Mouse (Mus musculus) forebrain, postnatal 0 days (tissue): ENCODE measurements around the gene Ifih1. TPM values are rescaled to one million over a fixed set of nuclear protein-coding genes. Genes with fewer than 3 reads are reported as not detected.

Experiments
- ATAC-seq: fragments of 200-750 bp; cut with Nextera tagmentation; 2 replicates; pipeline ENCODE4 v1.8.0; 2017; ENCODE audit warnings: mild to moderate bottlenecking, moderate library complexity
- DNase-seq: peaks from one replicate; pipeline ENCODE4 v3.0.0-alpha.2; 2015
- H3K27ac ChIP-seq: fragments of 300-500 bp; sonication (generic); 2 replicates; pipeline ENCODE4 v1.5.1; 2014; ENCODE audit warnings: low read depth, mild to moderate bottlenecking, antibody characterized with exemption, low read length, moderate library complexity, mixed read lengths
- H3K27me3 ChIP-seq: fragments of 300-500 bp; sonication (generic); 2 replicates; pipeline ENCODE4 v1.6.1; 2014; ENCODE audit warnings: mild to moderate bottlenecking, low read length, mixed read lengths; ENCODE audit not compliant: insufficient read depth
- H3K36me3 ChIP-seq: fragments of 300-500 bp; sonication (generic); 2 replicates; pipeline ENCODE4 v1.6.1; 2014; ENCODE audit warnings: mild to moderate bottlenecking, moderate library complexity; ENCODE audit not compliant: insufficient read depth
- H3K4me1 ChIP-seq: fragments of 300-500 bp; sonication (generic); 2 replicates; pipeline ENCODE4 v1.6.1; 2014; ENCODE audit warnings: antibody characterized with exemption; ENCODE audit not compliant: insufficient read depth
- H3K4me2 ChIP-seq: fragments of 300-500 bp; sonication (generic); 2 replicates; pipeline ENCODE4 v1.6.1; 2014; ENCODE audit warnings: low read depth, mild to moderate bottlenecking, moderate library complexity
- H3K4me3 ChIP-seq: fragments of 300-500 bp; sonication (generic); 2 replicates; pipeline ENCODE4 v1.5.1; 2014; ENCODE audit warnings: low read depth, low read length, mixed read lengths
- H3K9ac ChIP-seq: fragments of 300-500 bp; sonication (generic); 2 replicates; pipeline ENCODE4 v1.6.1; 2014; ENCODE audit warnings: mild to moderate bottlenecking
- H3K9me3 ChIP-seq: fragments of 300-500 bp; sonication (generic); 2 replicates; pipeline ENCODE4 v1.6.1; 2016; ENCODE audit warnings: low read length
- CTCF ChIP-seq: sonication (generic); IDR thresholded peaks from 2 replicates; pipeline ENCODE4 v1.5.1; 2016; ENCODE audit warnings: antibody characterized with exemption, control low read depth, low read depth
- WGBS: fragments of 180-500 bp; shearing (Covaris S2); extraction: QIAGEN DNeasy Blood & Tissue Kit; methylation state at CpG from one replicate; pipeline ENCODE4 v1.1.7; 2014; 5-methylcytosine and 5-hydroxymethylcytosine counted together
- polyA plus RNA-seq: library from polyadenylated mRNA; unstranded; fragments of >200 nt; fragmentation: Nextera tagmentation; extraction: Ambion mirVana; gene quantifications from 2 replicates; pipeline ENCODE4 v1.2.1, GENCODE M21; 2015
- total RNA-seq: library from RNA; depleted of rRNA; stranded (reverse); fragments of >200 nt; gene quantifications from 2 replicates; pipeline ENCODE4 v1.2.3, GENCODE M21; 2014

Ifih1 gene
- total and polyA plus RNA-seq, 2 experiments from 2014 or later, result 1.7 to 2.9 TPM

- no peak for ATAC-seq
- Histone ChIP-seq H3K4me2 (no peak overlapping the region), H3K36me3 (no peaks in the 10 kb centered on the region), H3K9ac (no peak overlapping the region), H3K27ac (no peak overlapping the region), H3K9me3 (no peaks in the 10 kb centered on the region), H3K4me1 (no peaks in the 10 kb centered on the region), H3K4me3 (no peak overlapping the region), H3K27me3 (no peaks in the 10 kb centered on the region)
- no peak for DNase-seq
- TF ChIP-seq CTCF, result no peak
- 90% methylated on average over 5 of the region's 5 CpGs for WGBS
Measured at GRCm38 (mm10) chr2:62585769-62586168, 60.3 kb downstream of the Ifih1 start.

- H3K27me3 ChIP-seq, result no peaks in the 10 kb centered on the region
- no peak overlapping the region for H3K9ac ChIP-seq
- H3K9me3 ChIP-seq, result no peaks in the 10 kb centered on the region
- no peaks in the 10 kb centered on the region for H3K4me1 ChIP-seq
- TF ChIP-seq CTCF, result no peak
- H3K4me3 ChIP-seq, result no peak overlapping the region
- no peak for DNase-seq
- H3K27ac ChIP-seq, result no peak overlapping the region
- H3K4me2 ChIP-seq, result no peak overlapping the region
- ATAC-seq, result no peak
- 75% methylated on average over 3 of the region's 3 CpGs for WGBS
- no peaks in the 10 kb centered on the region for H3K36me3 ChIP-seq
Measured at GRCm38 (mm10) chr2:62574962-62575361, 71.1 kb downstream of the Ifih1 start.

- ATAC-seq (no peak), DNase-seq (no peak)
- no peak for TF ChIP-seq CTCF
- Histone ChIP-seq H3K4me1 (no peaks in the 10 kb centered on the region), H3K36me3 (no peaks in the 10 kb centered on the region), H3K4me3 (no peak overlapping the region), H3K27ac (no peak overlapping the region), H3K9me3 (no peaks in the 10 kb centered on the region), H3K9ac (no peak overlapping the region), H3K27me3 (no peaks in the 10 kb centered on the region), H3K4me2 (no peak overlapping the region)
- WGBS, result 69% methylated on average over 7 of the region's 7 CpGs
Measured at GRCm38 (mm10) chr2:62574250-62574649, 71.8 kb downstream of the Ifih1 start.

GRCm38 (mm10) chr2:62573753-62574159 lies 72.3 kb downstream of the Ifih1 start, which contains the start of gene Fap:
Gene Fap (minus strand): TSS chr2:62574075.
- ATAC-seq (no peak), DNase-seq (no peak)
- Histone ChIP-seq H3K9ac (no peak within 1 kb of the TSS), H3K36me3 (no peaks in the 10 kb centered on the region), H3K4me2 (no peak within 1 kb of the TSS), H3K4me1 (no peaks in the 10 kb centered on the region), H3K27ac (no peak within 1 kb of the TSS), H3K9me3 (no peaks in the 10 kb centered on the region), H3K27me3 (no peaks in the 10 kb centered on the region), H3K4me3 (no peak within 1 kb of the TSS)
- WGBS, result 83% methylated on average over 12 of the region's 12 CpGs
- TF ChIP-seq CTCF, result no peak

GRCm38 (mm10) chr2:62573099-62573752 lies 72.8 kb downstream of the Ifih1 start:
- Histone ChIP-seq H3K4me3 (no peak overlapping the region), H3K36me3 (no peaks in the 10 kb centered on the region), H3K9ac (no peak overlapping the region), H3K9me3 (no peaks in the 10 kb centered on the region), H3K4me1 (no peaks in the 10 kb centered on the region), H3K27me3 (no peaks in the 10 kb centered on the region), H3K27ac (no peak overlapping the region), H3K4me2 (no peak overlapping the region)
- DNase-seq (peak; percentile 4), ATAC-seq (no peak)
- 75% methylated on average over 10 of the region's 10 CpGs for WGBS
- TF ChIP-seq CTCF, result no peak

GRCm38 (mm10) chr2:62564687-62565086 lies 81.4 kb downstream of the Ifih1 start:
- no peak overlapping the region for H3K9ac ChIP-seq
- no peak for ATAC-seq
- H3K27ac ChIP-seq, result no peak overlapping the region
- TF ChIP-seq CTCF, result no peak
- no peak overlapping the region for H3K4me2 ChIP-seq
- no peak overlapping the region for H3K4me3 ChIP-seq
- H3K4me1 ChIP-seq, result no peaks in the 10 kb centered on the region
- WGBS, result 92% methylated on average over 1 of the region's 1 CpGs
- no peaks in the 10 kb centered on the region for H3K27me3 ChIP-seq
- H3K36me3 ChIP-seq, result no peaks in the 10 kb centered on the region
- no peak for DNase-seq
- no peaks in the 10 kb centered on the region for H3K9me3 ChIP-seq

- WGBS, result 57% methylated on average over 5 of the region's 5 CpGs
Measured at GRCm38 (mm10) chr2:62562661-62563485, 83.2 kb downstream of the Ifih1 start.

More at GRCm38 (mm10) chr2:62562661-62563485, 83.2 kb downstream of the Ifih1 start:
- Histone ChIP-seq H3K9me3 (no peaks in the 10 kb centered on the region), H3K4me2 (no peak overlapping the region), H3K27me3 (no peaks in the 10 kb centered on the region), H3K4me1 (no peaks in the 10 kb centered on the region), H3K4me3 (no peak overlapping the region), H3K36me3 (no peaks in the 10 kb centered on the region), H3K27ac (no peak overlapping the region), H3K9ac (no peak overlapping the region)
- no peak for TF ChIP-seq CTCF
- ATAC-seq (no peak), DNase-seq (no peak)
